Mouse (Mus musculus) E14TG2a.4 (cell line): ENCODE measurements around the gene Nol7.

Experiments
- H3K27me3 ChIP-seq: 2 replicates; pipeline ENCODE4 v1.6.1; 2014; ENCODE audit warnings: low read length, control low read depth; ENCODE audit not compliant: insufficient read depth
- H3K36me3 ChIP-seq: 2 replicates; pipeline ENCODE4 v1.6.1; 2014; ENCODE audit warnings: low read length, control low read depth; ENCODE audit not compliant: insufficient read depth
- H3K4me1 ChIP-seq: replicated peaks from 2 replicates; pipeline ENCODE4 v1.6.1; 2014; ENCODE audit warnings: low read depth, low read length, control low read depth
- H3K4me3 ChIP-seq: replicated peaks from 2 replicates; pipeline ENCODE4 v1.5.1; 2014; ENCODE audit warnings: mild to moderate bottlenecking, low read length
- H3K9me3 ChIP-seq: 2 replicates; pipeline ENCODE4 v1.6.1; 2014; ENCODE audit warnings: low read length, control low read depth
- CTCF ChIP-seq: conservative IDR thresholded peaks from 2 replicates; pipeline ENCODE4 v1.5.1; 2014; ENCODE audit warnings: low read length
- NANOG ChIP-seq: IDR thresholded peaks from 2 replicates; pipeline ENCODE4 v1.6.1; 2014; ENCODE audit warnings: borderline replicate concordance, low read length, mixed read lengths
- POU5F1 ChIP-seq: IDR thresholded peaks from 2 replicates; pipeline ENCODE4 v1.6.1; 2014; ENCODE audit warnings: low read length, borderline replicate concordance

The Nol7 gene

DNA sequence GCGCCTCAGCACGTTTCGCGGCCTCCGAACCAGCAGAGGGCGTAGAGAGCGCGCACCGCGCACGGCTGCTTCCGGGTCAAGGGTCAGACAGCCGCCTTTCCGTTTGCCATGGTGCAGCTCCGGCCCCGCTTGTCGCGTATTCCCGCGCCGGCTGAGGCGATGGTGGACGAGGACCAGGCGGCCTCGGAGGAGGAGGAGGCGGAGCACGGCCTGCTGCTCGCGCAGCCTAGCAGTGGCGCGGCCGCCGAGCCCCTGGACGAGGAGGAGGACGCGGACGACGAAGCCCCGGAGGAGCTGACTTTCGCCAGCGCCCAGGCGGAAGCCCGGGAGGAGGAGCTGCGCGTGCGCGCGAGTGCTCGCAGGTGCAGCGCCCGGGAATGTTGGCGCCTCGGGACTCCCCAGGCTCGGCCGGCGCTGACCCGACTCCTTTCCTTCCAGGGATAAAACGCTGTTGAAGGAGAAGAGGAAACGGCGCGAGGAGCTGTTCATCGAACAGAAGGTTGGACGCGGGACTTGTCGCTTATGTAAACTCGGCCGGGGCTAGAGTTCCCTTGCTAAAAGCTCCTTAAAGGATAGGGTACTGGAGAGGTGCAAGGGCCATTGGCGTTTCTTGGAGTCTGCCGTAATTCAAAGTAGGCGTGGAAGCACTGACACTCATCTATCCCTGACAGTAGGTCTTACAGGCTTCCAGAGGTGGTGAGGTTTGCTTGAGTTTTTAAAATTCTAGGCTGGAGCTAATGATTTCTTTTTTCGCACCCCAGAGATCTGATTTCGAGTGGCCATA lies at the start of gene Nol7:
Nol7 (plus strand) TSS at position 94 of the 784 bp plus-strand sequence.
- Histone ChIP-seq H3K27me3 (no peaks in the 10 kb centered on the region), H3K4me3 (peak within 1 kb of the TSS; percentile 89), H3K36me3 (peaks cover 64% of the 10 kb centered on the region), H3K9me3 (peaks cover 43% of the 10 kb centered on the region), H3K4me1 (peaks cover 13% of the 10 kb centered on the region)
- no peak for TF ChIP-seq POU5F1

- no peak overlapping the region for H3K4me3 ChIP-seq
- H3K4me1 ChIP-seq, result 0 out of 2 replicates have a peak, but pooled peaks cover 6% of the 10 kb centered on the region
- no peaks in the 10 kb centered on the region for H3K27me3 ChIP-seq
- H3K36me3 ChIP-seq, result no peaks in the 10 kb centered on the region
- H3K9me3 ChIP-seq, result no peaks in the 10 kb centered on the region
- TF ChIP-seq CTCF (no peak), POU5F1 (no peak), NANOG (no peak)
Observed at GRCm38 (mm10) chr13:43349376-43349775, 48.8 kb upstream of the Nol7 start.

- H3K9me3 ChIP-seq, result no peaks in the 10 kb centered on the region
- TF ChIP-seq POU5F1 (no peak), CTCF (no peak), NANOG (no peak)
- 0 out of 2 replicates have a peak, but pooled peaks cover 6% of the 10 kb centered on the region for H3K4me1 ChIP-seq
- no peaks in the 10 kb centered on the region for H3K36me3 ChIP-seq
- peaks cover 10% of the 10 kb centered on the region; the same call in 1 of the 2 replicates for H3K27me3 ChIP-seq
- no peak overlapping the region for H3K4me3 ChIP-seq
Observed at GRCm38 (mm10) chr13:43350489-43351169, 47.6 kb upstream of the Nol7 start.

GRCm38 (mm10) chr13:43353356-43353755 lies 44.8 kb upstream of the Nol7 start:
- Histone ChIP-seq H3K36me3 (no peaks in the 10 kb centered on the region), H3K9me3 (no peaks in the 10 kb centered on the region), H3K27me3 (peaks cover 16% of the 10 kb centered on the region; the same call in 1 of the 2 replicates), H3K4me3 (no peak overlapping the region), H3K4me1 (0 out of 2 replicates have a peak, but pooled peaks cover 6% of the 10 kb centered on the region)
- no peak for TF ChIP-seq POU5F1
- no peak for TF ChIP-seq CTCF
- no peak for TF ChIP-seq NANOG

DNA sequence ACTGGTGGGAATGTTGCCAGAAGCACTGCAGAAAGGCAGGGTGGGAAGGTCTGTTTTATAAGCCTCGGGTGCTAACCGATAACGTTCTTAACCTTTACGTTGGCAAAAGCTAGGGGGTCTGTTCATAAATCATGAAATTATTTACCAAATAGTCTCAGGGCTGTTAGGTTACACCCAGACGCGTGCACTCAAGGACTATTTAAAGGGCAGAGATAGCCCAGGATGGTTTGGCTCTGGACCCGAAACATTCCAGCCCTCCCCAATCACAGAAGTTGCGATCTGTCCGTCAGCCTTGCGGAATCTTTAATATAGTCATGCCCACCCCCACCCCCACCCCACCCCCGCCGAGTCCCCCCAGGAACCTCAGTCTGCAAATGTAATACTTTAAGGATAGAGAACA lies 43.8 kb upstream of the Nol7 start:
- Histone ChIP-seq H3K9me3 (no peaks in the 10 kb centered on the region), H3K4me1 (0 out of 2 replicates have a peak, but pooled peaks cover 6% of the 10 kb centered on the region), H3K4me3 (no peak overlapping the region), H3K36me3 (no peaks in the 10 kb centered on the region), H3K27me3 (peaks cover 16% of the 10 kb centered on the region; the same call in 1 of the 2 replicates)
- no peak for TF ChIP-seq POU5F1
- no peak for TF ChIP-seq NANOG
- TF ChIP-seq CTCF, result no peak

- Histone ChIP-seq H3K4me1 (no peaks in the 10 kb centered on the region), H3K36me3 (no peaks in the 10 kb centered on the region), H3K9me3 (no peaks in the 10 kb centered on the region), H3K4me3 (no peak overlapping the region), H3K27me3 (peaks cover 28% of the 10 kb centered on the region; the same call in 1 of the 2 replicates)
- TF ChIP-seq NANOG (no peak), CTCF (no peak), POU5F1 (no peak)
Observed at GRCm38 (mm10) chr13:43356346-43357125, 41.7 kb upstream of the Nol7 start.

DNA sequence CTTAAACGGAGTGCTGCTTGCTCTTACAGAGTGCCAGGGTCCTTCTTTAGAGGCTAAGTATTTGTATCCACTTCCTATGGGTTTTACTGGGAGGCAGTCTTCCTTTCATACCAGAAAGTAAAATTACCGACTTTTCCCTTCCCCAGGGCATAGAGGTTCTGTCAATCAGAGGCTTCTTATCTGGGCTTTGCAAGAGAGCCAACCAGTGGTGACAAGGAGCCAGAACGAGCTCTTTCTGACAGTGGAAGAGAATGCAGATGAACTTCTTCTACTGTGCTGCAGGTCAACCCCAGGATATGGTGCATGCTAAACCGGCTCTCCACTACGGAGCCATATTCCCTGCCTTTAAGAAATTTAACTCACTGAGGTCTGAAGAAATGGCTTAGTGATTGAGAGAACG lies 37.7 kb upstream of the Nol7 start:
- no peaks in the 10 kb centered on the region for H3K9me3 ChIP-seq
- TF ChIP-seq POU5F1, result no peak
- TF ChIP-seq CTCF, result no peak
- no peak for TF ChIP-seq NANOG

GRCm38 (mm10) chr13:43362353-43362752 lies 35.8 kb upstream of the Nol7 start:
- H3K4me3 ChIP-seq, result no peak overlapping the region
- TF ChIP-seq POU5F1, result no peak
- no peak for TF ChIP-seq NANOG
- no peak for TF ChIP-seq CTCF
- H3K4me1 ChIP-seq, result peaks cover 15% of the 10 kb centered on the region
- H3K9me3 ChIP-seq, result no peaks in the 10 kb centered on the region
- no peaks in the 10 kb centered on the region for H3K36me3 ChIP-seq
- peaks cover 19% of the 10 kb centered on the region for H3K27me3 ChIP-seq

More for the DNA sequence above, 37.7 kb upstream of the Nol7 start:
- H3K4me3 ChIP-seq, result no peak overlapping the region
- H3K36me3 ChIP-seq, result no peaks in the 10 kb centered on the region
- peaks cover 26% of the 10 kb centered on the region for H3K27me3 ChIP-seq
- H3K4me1 ChIP-seq, result peaks cover 7% of the 10 kb centered on the region; the same call in 1 of the 2 replicates
